22 mouse cellular contexts compared by ENCODE assay signal in genomic region chr2:117902837-117903236, GRCm38 (mm10).
"Had no signal": no experiment of that assay in that cellular context is flagged by ENCODE, and none has a peak within 500 bp of the region (broad histone marks: within the 10 kb centered on the region; RNA-seq: fewer than 3 reads in every experiment).

No protein-coding gene starts in this region.

- H3K4me2 ChIP-seq: liver, embryonic 13.5 days; midbrain, embryonic 11.5 days; neural tube, embryonic 12.5 days; neural tube, embryonic 15.5 days had no signal

- H3K4me3 ChIP-seq: left cerebral cortex, adult 2 months; liver, embryonic 13.5 days; neural tube, embryonic 12.5 days; neural tube, embryonic 15.5 days had no signal

- DNase-seq: kidney, adult 18-20 months; kidney, adult 9 months; kidney, postnatal 14 days; kidney, postnatal 4 days; layer of hippocampus, postnatal 36 days; left cerebral cortex, postnatal 4 days; liver, embryonic 13.5 days; lung, adult 2 months; lung, postnatal 36 days; midbrain, embryonic 14.5 days; right cerebral cortex, adult 18-20 months; right cerebral cortex, postnatal 14 days; right cerebral cortex, postnatal 4 days; thymus, adult 2 months; thymus, postnatal 14 days; thymus, postnatal 4 days had no signal

- H3K9ac ChIP-seq: liver, embryonic 13.5 days; neural tube, embryonic 12.5 days; neural tube, embryonic 15.5 days had no signal

- H3K27ac ChIP-seq: left cerebral cortex, adult 2 months; liver, embryonic 13.5 days; neural tube, embryonic 12.5 days; neural tube, embryonic 15.5 days; stomach, postnatal 0 days had no signal

- H3K36me3 ChIP-seq: liver, embryonic 13.5 days; neural tube, embryonic 12.5 days; neural tube, embryonic 15.5 days had no signal

- ATAC-seq: intestine, embryonic 16.5 days had no signal

- H3K4me1 ChIP-seq: liver, embryonic 13.5 days; neural tube, embryonic 12.5 days; neural tube, embryonic 15.5 days had no signal

- H3K27me3 ChIP-seq: liver, embryonic 13.5 days; neural tube, embryonic 12.5 days; neural tube, embryonic 15.5 days had no signal

- H3K9me3 ChIP-seq: liver, embryonic 13.5 days; neural tube, embryonic 12.5 days; neural tube, embryonic 15.5 days had no signal
